Mouse (Mus musculus): ENCODE results near the gene Cacna2d4.

- TF ChIP-seq CTCF (IDR thresholded peaks at IDR 0.05; ENCODE audit: low read depth) (no peak), EP300 (IDR thresholded peaks at IDR 0.05; ENCODE audit: low read depth) (no peak)
These were observed 94.2 kb downstream of the Cacna2d4 start, which contains the start of gene Lrtm2 for GRCm38 (mm10) chr6:119330506-119330905.

Data from liver, embryonic 14.5 days (tissue).